13 mouse cellular contexts compared by ENCODE assay signal in genomic region chr12:36036776-36037175, GRCm38 (mm10). TPM values are rescaled to one million over a fixed set of nuclear protein-coding genes. Genes with fewer than 3 reads are reported as not detected.
DNase-seq lines count a peak whose midpoint lies in the region; ATAC-seq and TF ChIP-seq lines count a peak whose summit lies in the region.
"Had no signal": no experiment of that assay in that cellular context is flagged by ENCODE, and none has a peak within 500 bp of the region (broad histone marks: within the 10 kb centered on the region; RNA-seq: fewer than 3 reads in every experiment).

No protein-coding gene starts in this region.

- 75% methylated on average over 10 of the region's 10 CpGs for WGBS in kidney, postnatal 0 days
- WGBS in macrophage (ENCODE audit: missing documents) = 10% methylated on average over 10 of the region's 10 CpGs
- 87% methylated on average over 10 of the region's 10 CpGs for WGBS in hindbrain, embryonic 16.5 days

- no peak overlapping the region for H3K27ac ChIP-seq in kidney, postnatal 0 days
- H3K27ac ChIP-seq in macrophage = peak overlapping the region; percentile 31
- H3K27ac ChIP-seq in hindbrain, embryonic 16.5 days (ENCODE audit: low read depth, low read length) = no peak overlapping the region
- H3K27ac ChIP-seq: midbrain, embryonic 15.5 days had no signal

- no peak overlapping the region for H3K4me2 ChIP-seq in kidney, postnatal 0 days (ENCODE audit: low read length)
- H3K4me2 ChIP-seq in hindbrain, embryonic 16.5 days (ENCODE audit: low read length) = no peak overlapping the region
- H3K4me2 ChIP-seq: midbrain, embryonic 15.5 days had no signal

- H3K9ac ChIP-seq in kidney, postnatal 0 days (ENCODE audit: low read depth, low read length) = no peak overlapping the region
- no peak overlapping the region for H3K9ac ChIP-seq in hindbrain, embryonic 16.5 days (ENCODE audit: low read depth, low read length)
- H3K9ac ChIP-seq: midbrain, embryonic 15.5 days had no signal

- H3K27me3 ChIP-seq in kidney, postnatal 0 days (ENCODE audit: insufficient read depth, low read length) = no peaks in the 10 kb centered on the region
- no peaks in the 10 kb centered on the region for H3K27me3 ChIP-seq in hindbrain, embryonic 16.5 days (replicated peaks; ENCODE audit: control insufficient read depth, insufficient read depth, low read length)
- H3K27me3 ChIP-seq: midbrain, embryonic 15.5 days had no signal

- H3K9me3 ChIP-seq in kidney, postnatal 0 days (replicated peaks; ENCODE audit: low read length) = no peaks in the 10 kb centered on the region
- no peaks in the 10 kb centered on the region for H3K9me3 ChIP-seq in hindbrain, embryonic 16.5 days (ENCODE audit: control insufficient read depth, low read length)
- H3K9me3 ChIP-seq: midbrain, embryonic 15.5 days had no signal

- no peak for TF ChIP-seq CTCF in kidney, postnatal 0 days (IDR thresholded peaks at IDR 0.05; ENCODE audit: low read depth)

- ATAC-seq in kidney, postnatal 0 days (replicated peaks; ENCODE audit: low FRiP score, low read depth) = 0 out of 2 replicates have a peak, but pooled peaks have one; percentile 47
- ATAC-seq in hindbrain, embryonic 16.5 days = no peak
- ATAC-seq: midbrain, embryonic 15.5 days had no signal

- H3K4me1 ChIP-seq in kidney, postnatal 0 days (replicated peaks; ENCODE audit: insufficient read depth, low read length) = no peaks in the 10 kb centered on the region; the same call in 1 of the 2 replicates
- H3K4me1 ChIP-seq in hindbrain, embryonic 16.5 days (ENCODE audit: control insufficient read depth, insufficient read depth, low read depth, low read length) = peaks cover 11% of the 10 kb centered on the region

- no peaks in the 10 kb centered on the region for H3K36me3 ChIP-seq in kidney, postnatal 0 days (ENCODE audit: insufficient read depth, low read length)
- no peaks in the 10 kb centered on the region for H3K36me3 ChIP-seq in macrophage (ENCODE audit: inconsistent target)
- 0 out of 2 replicates have a peak, but pooled peaks cover 6% of the 10 kb centered on the region for H3K36me3 ChIP-seq in hindbrain, embryonic 16.5 days (ENCODE audit: control insufficient read depth, insufficient read depth, low read length)
- H3K36me3 ChIP-seq: midbrain, embryonic 15.5 days had no signal

- H3K79me2 ChIP-seq in macrophage (ENCODE audit: inconsistent target) = no peaks in the 10 kb centered on the region

- no peak for DNase-seq in kidney, postnatal 0 days (ENCODE audit: low spot score)
- DNase-seq in kidney, adult 18-20 months = no peak
- DNase-seq in B cell, adult 2 months = peak; percentile 36 to 38
- DNase-seq in adrenal gland, adult 18-20 months (ENCODE audit: low spot score in 2 of 2) = peak; percentile 16 to 24
- no peak for DNase-seq in ovary, postnatal 36 days (ENCODE audit: low spot score)
- DNase-seq in frontal cortex, postnatal 25 days (ENCODE audit: low spot score in 2 of 2) = no peak
- DNase-seq: kidney, postnatal 10 days; thymus, postnatal 14 days had no signal

- no peak overlapping the region for H3K4me3 ChIP-seq in kidney, postnatal 0 days (replicated peaks; ENCODE audit: low read depth, low read length)
- H3K4me3 ChIP-seq in macrophage (ENCODE audit: inconsistent target) = no peak overlapping the region
- H3K4me3 ChIP-seq in hindbrain, embryonic 16.5 days (ENCODE audit: low read length) = no peak overlapping the region
- H3K4me3 ChIP-seq: midbrain, embryonic 15.5 days had no signal

RNA-seq across cellular contexts. Expression of gene Tspan13, which starts 5.5 kb away (rescaled TPM):
- polyA plus RNA-seq in kidney, postnatal 0 days (2015; fragmentation: Nextera tagmentation; extraction: Ambion mirVana) = 124 and 138 TPM in 2 replicates
- total RNA-seq in adrenal gland, adult 18-20 months (2021) = 10 to 100 TPM in 1 of 2 experiments, 1 to 10 TPM in 1; 9.6 to 15.6 TPM
- 10 to 100 TPM in 6 of 26 experiments, 1 to 10 TPM in 19, under 1 TPM in 1; 0.77 to 25.1 (median 3.7) TPM for total RNA-seq in macrophage (2018; cell fraction: chromatin; rRNA removed)
- total RNA-seq in macrophage (2018; cell fraction: cytosol; rRNA removed) = 10 to 100 TPM in 13 of 26 experiments, 1 to 10 TPM in 13; 3.0 to 29.9 (median 13.5) TPM
- total RNA-seq in macrophage (2018; cell fraction: nucleus; rRNA removed) = 10 to 100 TPM in 12 of 26 experiments, 1 to 10 TPM in 14; 2.4 to 28.3 (median 8.9) TPM
- 10.1 to 18.2 TPM (median 17.7 TPM) in 3 replicates for polyA plus RNA-seq in macrophage (2018)
- 378 and 391 TPM in 2 replicates for polyA plus RNA-seq in hindbrain, embryonic 16.5 days (2015; fragmentation: Nextera tagmentation; extraction: Ambion mirVana)

RNA-seq across cellular contexts. Expression of gene Agr2, which starts 44.1 kb away (rescaled TPM):
- 3.2 and 3.6 TPM in 2 replicates for polyA plus RNA-seq in kidney, postnatal 0 days (2015; fragmentation: Nextera tagmentation; extraction: Ambion mirVana)
- not detected for total RNA-seq in adrenal gland, adult 18-20 months (2021)
- total RNA-seq in macrophage (2018; cell fraction: chromatin; rRNA removed) = not detected
- not detected for total RNA-seq in macrophage (2018; cell fraction: cytosol; rRNA removed)
- not detected for total RNA-seq in macrophage (2018; cell fraction: nucleus; rRNA removed)
- not detected in 3 replicates for polyA plus RNA-seq in macrophage (2018)
- polyA plus RNA-seq in hindbrain, embryonic 16.5 days (2015; fragmentation: Nextera tagmentation; extraction: Ambion mirVana) = not detected in 2 replicates
- total RNA-seq: ES-E14 had no signal
- polyA plus RNA-seq: limb, embryonic 11.5 days had no signal

Comparison
In these comparisons a context has a peak if more than half of its experiments do, and no peak if none do; other contexts are left out.
1. DNase-seq: peak in B cell, adult 2 months (2 of 2) and adrenal gland, adult 18-20 months (2 of 2); none in kidney, postnatal 0 days (single experiment), kidney, adult 18-20 months (single experiment), ovary, postnatal 36 days (single experiment) and frontal cortex, postnatal 25 days (0 of 2).